Mouse (Mus musculus): ENCODE results near the gene Aoc2. TPM values are rescaled to one million over a fixed set of nuclear protein-coding genes. Genes with fewer than 3 reads are reported as not detected.
A peak's percentile ranks its signal among the peaks of the same experiment; 100 is the strongest.

The Aoc2 gene
- total RNA-seq (2021) = 1 to 10 TPM; 7.2 to 9.4 TPM
- long read RNA-seq, experiment 1, partial matches to known transcripts = 0 of 2 reads
- long read RNA-seq, experiment 1, other reads (novel, unspliced or antisense) = 1 of 2 reads
- long read RNA-seq, experiment 2 = 0 reads

DNA sequence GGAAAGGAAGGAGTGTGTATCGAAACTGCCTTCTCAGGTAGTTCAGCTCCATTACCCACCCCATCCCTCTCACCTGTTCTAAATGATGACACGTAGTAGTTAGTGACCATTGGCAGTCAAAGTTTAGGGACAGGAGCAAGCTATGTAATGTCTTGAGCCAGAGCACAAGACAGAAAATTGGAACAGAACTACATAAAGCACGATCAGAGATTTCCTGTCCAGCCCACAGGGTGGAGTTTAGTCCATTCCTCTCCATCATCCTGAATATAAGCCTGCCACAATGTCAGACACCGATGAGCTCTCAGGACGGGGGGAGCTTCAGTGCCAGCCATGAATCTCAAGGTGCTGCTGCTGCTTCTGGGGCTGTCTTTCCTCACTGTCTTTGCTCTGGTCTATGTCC lies at the start of gene Aoc2:
Aoc2 (plus strand) TSS at position 301 of the 400 bp plus-strand sequence.
- Histone ChIP-seq H3K4me3 (no peak within 1 kb of the TSS), H3K27ac (no peak within 1 kb of the TSS)
- intact Hi-C loops (cut with DNase I) = no loop called here
- no peak for DNase-seq (ENCODE audit: extremely low spot score in 1 of 2, low spot score in 2 of 2)
- TF ChIP-seq CTCF (IDR thresholded peaks at IDR 0.05) = no peak

DNA sequence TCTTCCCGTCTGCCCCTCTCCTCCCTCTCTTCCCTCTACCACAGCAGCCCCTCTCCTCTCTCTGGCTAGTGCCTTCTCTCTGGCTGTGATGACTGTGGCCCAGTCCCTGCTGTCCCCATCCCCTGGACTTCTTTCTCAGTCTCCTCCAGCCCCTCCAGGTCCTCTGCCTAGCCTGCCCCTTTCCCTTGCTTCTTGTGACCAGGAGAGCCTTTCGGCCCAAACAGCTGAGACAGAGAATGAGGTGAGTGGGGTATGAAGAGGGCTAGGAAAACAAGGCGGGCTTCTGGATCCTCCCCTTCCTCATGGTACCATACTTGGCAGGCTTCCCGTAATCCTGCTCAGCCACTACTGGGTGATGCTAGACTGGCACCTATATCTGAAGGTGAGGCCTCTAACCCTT lies 49.6 kb upstream of the Aoc2 start:
- DNase-seq (ENCODE audit: extremely low spot score in 1 of 2, low spot score in 2 of 2) = no peak
- no peak for TF ChIP-seq CTCF (IDR thresholded peaks at IDR 0.05)
- intact Hi-C loops (cut with DNase I) = no loop called here
- Histone ChIP-seq H3K4me3 (no peak overlapping the region), H3K27ac (no peak overlapping the region)

DNA sequence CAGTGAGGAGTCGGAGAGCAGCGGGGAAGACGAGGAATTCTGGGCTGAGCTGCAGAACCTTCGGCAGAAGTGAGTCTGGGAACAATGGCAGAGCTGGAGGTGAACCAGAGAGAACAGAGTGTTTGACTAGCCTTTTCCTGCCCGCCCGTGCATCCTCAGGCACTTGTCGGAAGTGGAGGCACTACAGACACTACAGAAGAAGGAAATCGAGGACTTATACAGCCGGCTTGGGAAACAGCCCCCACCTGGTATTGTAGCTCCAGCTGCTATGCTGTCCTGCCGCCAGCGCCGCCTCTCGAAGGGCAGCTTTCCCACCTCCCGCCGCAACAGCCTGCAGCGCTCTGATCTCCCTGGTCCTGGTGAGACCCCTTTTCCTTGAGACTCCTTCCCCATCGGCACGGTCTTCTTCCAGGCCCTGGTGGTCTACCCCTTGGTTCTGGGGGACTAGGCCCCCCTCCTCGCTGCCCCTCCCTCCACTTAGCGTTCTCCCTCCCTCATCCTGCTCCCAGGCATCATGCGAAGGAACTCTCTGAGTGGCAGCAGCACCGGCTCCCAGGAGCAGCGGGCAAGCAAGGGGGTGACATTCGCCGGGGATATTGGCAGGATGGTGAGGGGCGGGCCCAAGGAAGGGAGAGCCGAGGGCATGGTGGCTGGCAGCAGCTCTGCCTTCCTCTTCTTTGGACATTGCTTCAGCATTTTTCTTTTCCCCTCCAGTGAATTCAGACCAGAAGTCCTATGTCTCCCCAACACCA lies 48.4 kb upstream of the Aoc2 start:
- intact Hi-C loops (cut with DNase I) = loop anchor here (2.0 kb wide), 1 partner anchor 14 kb away; no protein-coding TSS in a partner anchor
- Histone ChIP-seq H3K27ac (no peak overlapping the region), H3K4me3 (no peak overlapping the region)
- no peak for TF ChIP-seq CTCF (IDR thresholded peaks at IDR 0.05)
- DNase-seq (ENCODE audit: extremely low spot score in 1 of 2, low spot score in 2 of 2) = no peak

DNA sequence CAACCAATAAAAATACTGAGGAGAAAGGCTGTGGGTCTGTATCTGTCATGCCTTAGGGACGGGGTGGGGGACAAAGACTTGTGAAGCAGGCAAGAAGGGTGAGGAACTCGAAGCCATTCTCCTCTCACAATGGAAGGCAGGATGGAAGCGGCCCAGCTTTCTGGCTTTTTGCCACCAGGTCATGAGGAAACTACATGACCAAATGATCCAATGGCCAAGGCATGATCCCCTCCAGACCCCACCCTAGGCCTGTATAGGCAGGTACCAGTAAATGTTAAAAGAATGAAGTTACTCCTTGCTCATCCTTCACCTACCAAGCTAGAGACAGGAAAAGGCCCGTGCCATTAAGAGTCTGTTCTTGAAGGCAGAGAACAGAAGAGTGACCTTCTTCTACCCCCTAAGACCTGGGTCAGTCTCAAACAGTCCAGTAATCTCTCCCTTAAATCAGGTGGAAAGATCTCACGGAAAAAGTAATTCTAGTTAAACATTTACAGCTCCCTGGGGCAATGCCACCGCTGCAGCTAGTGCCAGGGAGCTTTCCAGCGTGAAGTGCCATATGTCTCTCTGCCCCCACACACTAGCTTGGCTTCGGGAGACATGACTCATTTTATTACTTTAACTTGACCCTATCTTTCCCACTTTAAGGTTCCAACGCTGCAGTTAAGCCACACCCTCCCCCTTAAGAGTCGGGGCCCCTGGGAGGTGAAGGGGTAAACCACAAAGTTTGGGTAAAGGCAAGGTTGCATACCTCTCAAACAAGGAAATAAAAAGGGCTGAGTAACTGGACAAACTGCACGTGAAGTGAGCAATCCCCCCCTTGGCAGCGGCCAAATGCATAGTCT lies 47.3 kb upstream of the Aoc2 start:
- Histone ChIP-seq H3K27ac (peak overlapping the region; percentile 91; the same call in 1 of the 2 replicates), H3K4me3 (peak overlapping the region; percentile 84)
- intact Hi-C loops (cut with DNase I) = loop anchor here (2.0 kb wide), 2 partner anchors 15 to 25 kb away; partner anchors contain the start of gene Vps25
- no peak for TF ChIP-seq CTCF (IDR thresholded peaks at IDR 0.05)
- peak in 1 of 2 experiments; percentile 29 for DNase-seq (ENCODE audit: extremely low spot score in 1 of 2, low spot score in 2 of 2)

DNA sequence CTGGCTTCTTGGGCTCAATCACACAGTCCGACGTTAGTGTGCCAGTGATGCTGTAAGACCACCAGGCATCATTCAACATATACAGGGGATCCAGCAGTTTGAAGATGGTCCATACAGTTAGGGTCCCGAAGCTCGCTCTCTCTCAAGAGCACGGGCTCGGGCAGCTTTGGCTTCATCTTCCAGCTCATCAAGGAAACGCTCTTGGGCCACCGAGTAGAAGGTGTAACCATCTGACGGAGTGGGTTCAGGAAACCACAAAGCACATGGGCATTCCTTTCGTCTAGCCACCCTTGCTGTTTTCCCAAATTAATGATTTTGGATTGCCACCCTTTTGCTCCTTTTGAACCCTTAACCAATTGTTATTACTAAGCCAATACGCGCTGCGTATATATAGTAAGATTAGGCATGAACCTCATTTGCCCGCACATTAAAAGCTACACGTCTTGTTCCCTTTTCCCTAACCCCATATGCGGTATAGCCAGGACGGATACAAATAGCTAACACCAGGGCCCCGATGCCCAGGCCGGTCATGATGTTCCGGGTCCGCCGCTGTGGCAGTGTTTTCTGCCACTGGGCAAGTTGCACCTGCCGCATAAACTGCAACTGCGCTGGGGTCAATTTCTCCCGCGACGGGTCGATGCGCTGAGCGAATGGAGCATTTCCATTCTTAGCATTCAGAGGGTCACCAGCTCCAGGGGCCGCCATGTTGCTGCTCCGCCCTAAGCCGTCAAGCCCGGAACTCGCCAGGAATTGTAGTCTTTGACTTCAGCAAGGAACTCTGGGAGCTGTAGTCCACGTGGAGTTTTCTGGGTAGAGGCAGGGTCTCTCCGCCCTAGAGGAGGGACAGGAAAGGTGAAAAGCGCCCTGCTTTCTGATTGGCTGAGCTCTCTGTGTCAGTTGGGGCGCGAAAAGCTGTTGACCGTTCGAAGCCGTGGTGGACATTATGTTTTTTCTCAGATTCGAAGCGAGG lies 46.4 kb upstream of the Aoc2 start, which contains the start of the genes Cntd1 and Coa3:
Cntd1 (plus strand) TSS at position 790 of the 970 bp plus-strand sequence.
Coa3 (minus strand) TSS at position 892 of the 970 bp plus-strand sequence.
- Histone ChIP-seq H3K27ac (peak within 1 kb of the TSS; percentile 91), H3K4me3 (peak within 1 kb of the TSS; percentile 84)
- intact Hi-C loops (cut with DNase I) = loop anchor here (2.0 kb wide), 1 partner anchor 26 kb away; the partner anchor contains the start of gene Vps25
- TF ChIP-seq CTCF (IDR thresholded peaks at IDR 0.05) = peak; percentile 7
- DNase-seq (ENCODE audit: extremely low spot score in 1 of 2, low spot score in 2 of 2) = peak; percentile 80 to 83

DNA sequence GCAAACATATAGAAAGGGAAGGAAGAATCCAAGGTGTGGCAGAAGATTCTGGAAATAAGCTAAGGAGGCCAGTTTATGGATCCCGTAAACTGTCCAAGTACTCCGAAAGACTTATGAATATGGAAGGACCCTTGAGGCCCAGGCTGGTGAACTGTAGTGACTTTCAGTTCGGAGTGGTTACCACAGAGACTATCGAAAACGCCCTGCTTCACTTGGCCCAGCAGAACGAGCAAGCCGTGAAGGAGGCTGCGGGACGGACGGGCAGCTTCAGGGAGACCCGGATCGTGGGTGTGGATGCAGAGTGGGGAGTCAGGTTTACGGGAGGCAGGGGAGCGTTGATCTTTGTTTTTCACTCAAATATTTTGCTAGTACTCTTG lies 45.7 kb upstream of the Aoc2 start:
- intact Hi-C loops (cut with DNase I) = loop anchor here (2.0 kb wide), 1 partner anchor 26 kb away; the partner anchor contains the start of gene Vps25
- no peak for DNase-seq (ENCODE audit: extremely low spot score in 1 of 2, low spot score in 2 of 2)
- H3K4me3 ChIP-seq = peak overlapping the region; percentile 84
- TF ChIP-seq CTCF (IDR thresholded peaks at IDR 0.05) = no peak
- H3K27ac ChIP-seq = no peak overlapping the region

DNA sequence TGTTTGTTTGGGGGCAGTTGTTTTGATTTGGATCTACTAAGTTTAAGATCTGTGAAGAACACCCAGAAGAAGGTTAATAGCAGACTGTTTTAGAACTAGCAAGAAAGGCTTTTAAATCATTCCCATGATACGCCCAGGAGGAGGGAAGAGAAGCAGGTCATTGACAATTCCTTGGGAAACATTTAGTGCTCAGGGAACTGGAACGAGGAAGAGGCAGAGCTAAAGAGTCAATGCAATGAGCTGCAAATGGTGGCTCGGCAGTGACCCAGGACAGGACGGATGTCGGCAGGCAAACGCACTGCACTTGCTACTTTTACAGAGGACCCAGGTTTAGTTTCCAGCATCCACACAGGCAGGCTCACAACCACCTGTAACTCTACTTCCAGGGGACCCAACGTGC lies 44.0 kb upstream of the Aoc2 start:
- intact Hi-C loops (cut with DNase I) = no loop called here
- Histone ChIP-seq H3K27ac (no peak overlapping the region), H3K4me3 (no peak overlapping the region)
- TF ChIP-seq CTCF (IDR thresholded peaks at IDR 0.05) = no peak
- DNase-seq (ENCODE audit: extremely low spot score in 1 of 2, low spot score in 2 of 2) = no peak

DNA sequence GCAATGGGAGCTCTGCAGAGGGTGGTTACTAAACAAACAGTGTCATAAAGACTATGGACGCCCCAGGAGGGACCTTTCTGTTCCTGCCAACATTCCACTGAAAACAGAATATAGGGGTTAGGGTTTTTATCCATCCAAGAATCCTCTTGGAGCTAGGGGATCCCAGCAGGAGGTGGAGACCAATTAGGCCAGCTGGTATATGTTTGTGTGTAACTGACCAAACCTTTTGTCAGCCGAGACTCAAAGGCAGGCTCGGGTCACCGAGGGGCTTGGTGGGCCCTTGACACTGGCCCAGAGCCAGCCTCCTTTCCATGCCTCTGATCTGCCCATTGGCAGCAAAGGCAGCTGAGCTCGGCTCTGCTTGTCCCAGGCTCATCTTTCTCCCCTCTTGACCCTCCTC lies 42.0 kb upstream of the Aoc2 start:
- intact Hi-C loops (cut with DNase I) = no loop called here
- no peak overlapping the region for H3K27ac ChIP-seq
- no peak for DNase-seq (ENCODE audit: extremely low spot score in 1 of 2, low spot score in 2 of 2)
- no peak overlapping the region for H3K4me3 ChIP-seq
- no peak for TF ChIP-seq CTCF (IDR thresholded peaks at IDR 0.05)

DNA sequence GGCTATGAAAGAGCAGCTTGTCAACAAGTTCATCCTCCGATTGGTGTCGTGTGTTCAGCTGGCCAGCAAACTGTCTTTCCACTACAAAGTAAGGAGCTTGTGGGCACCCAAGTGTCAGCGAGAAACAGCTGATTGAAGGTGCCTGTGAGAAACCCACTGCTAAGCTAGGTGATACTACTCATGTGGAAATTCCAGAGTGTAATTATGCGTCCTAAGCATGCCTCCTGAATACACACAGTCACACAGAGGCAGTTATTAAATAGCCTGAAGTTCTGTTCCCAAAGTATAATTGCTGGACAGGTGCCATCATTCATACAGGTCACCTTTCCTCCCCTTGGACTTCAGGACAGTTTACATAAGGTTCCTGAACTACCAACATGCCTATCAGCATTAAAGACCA lies 41.1 kb upstream of the Aoc2 start:
- no peak for DNase-seq (ENCODE audit: extremely low spot score in 1 of 2, low spot score in 2 of 2)
- no peak for TF ChIP-seq CTCF (IDR thresholded peaks at IDR 0.05)
- no peak overlapping the region for H3K4me3 ChIP-seq
- no peak overlapping the region for H3K27ac ChIP-seq
- intact Hi-C loops (cut with DNase I) = no loop called here

DNA sequence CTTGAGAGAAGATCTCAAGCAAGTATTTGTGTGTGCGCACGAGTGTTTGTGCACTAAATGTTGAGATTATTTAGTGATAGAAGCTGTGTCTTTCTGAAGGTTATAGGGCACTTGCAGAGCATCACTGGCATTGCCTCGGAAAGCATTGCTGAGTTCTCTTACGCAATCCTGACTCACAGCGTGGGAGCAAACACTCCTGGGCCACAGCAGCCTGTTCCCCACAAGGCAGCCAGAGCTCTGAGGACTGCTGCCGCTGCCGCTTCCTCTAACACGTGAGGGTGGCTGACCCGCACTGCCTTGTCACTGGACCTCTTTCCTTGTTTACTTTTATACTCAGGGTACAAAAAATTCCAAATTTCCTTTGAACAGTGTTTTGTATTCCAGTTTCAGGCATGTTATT lies 37.6 kb upstream of the Aoc2 start:
- intact Hi-C loops (cut with DNase I) = no loop called here
- H3K4me3 ChIP-seq = no peak overlapping the region
- no peak for DNase-seq (ENCODE audit: extremely low spot score in 1 of 2, low spot score in 2 of 2)
- TF ChIP-seq CTCF (IDR thresholded peaks at IDR 0.05) = no peak
- no peak overlapping the region for H3K27ac ChIP-seq

DNA sequence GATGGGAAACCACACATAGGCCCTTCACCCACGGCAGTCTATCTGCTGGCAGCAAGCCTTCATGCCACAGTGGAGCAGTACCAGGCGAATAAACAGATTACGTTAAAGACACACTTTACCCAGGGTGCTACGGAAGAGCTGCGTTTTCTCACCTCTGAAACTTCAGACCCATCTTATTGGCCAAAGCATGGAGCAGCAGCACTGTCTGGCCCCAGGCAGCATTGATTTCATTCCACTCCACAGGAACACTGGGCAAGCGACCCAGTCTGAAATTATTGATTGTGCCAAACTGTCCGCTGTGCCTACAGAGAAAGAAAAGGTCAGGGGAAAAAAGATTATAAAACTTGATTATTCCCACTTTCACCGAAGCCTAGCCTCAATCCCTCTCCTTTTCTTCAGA lies 33.6 kb upstream of the Aoc2 start:
- intact Hi-C loops (cut with DNase I) = no loop called here
- H3K27ac ChIP-seq = no peak overlapping the region
- DNase-seq (ENCODE audit: extremely low spot score in 1 of 2, low spot score in 2 of 2) = no peak
- no peak overlapping the region for H3K4me3 ChIP-seq
- TF ChIP-seq CTCF (IDR thresholded peaks at IDR 0.05) = no peak

Data from left cerebral cortex, adult 2 months (tissue).